Mouse (Mus musculus) midbrain, postnatal 0 days (tissue): ENCODE data around the gene Hmga1b. TPM values are rescaled to one million over a fixed set of nuclear protein-coding genes. Genes with fewer than 3 reads are reported as not detected.

Experiments
- ATAC-seq: fragments of 200-750 bp; cut with Nextera tagmentation; 2 replicates; pipeline ENCODE4 v1.8.0; 2017; ENCODE audit warnings: moderate number of reproducible peaks, mild to moderate bottlenecking, moderate TSS enrichment, moderate library complexity; ENCODE audit not compliant: low FRiP score
- DNase-seq: peaks from one replicate; pipeline ENCODE4 v3.0.0-alpha.2; 2015; ENCODE audit warnings: low spot score
- H3K27ac ChIP-seq: fragments of 300-500 bp; sonication (generic); 2 replicates; pipeline ENCODE4 v1.5.1; 2014; ENCODE audit warnings: low read depth, mild to moderate bottlenecking, low read length, mixed read lengths
- H3K27me3 ChIP-seq: fragments of 300-500 bp; sonication (generic); 2 replicates; pipeline ENCODE4 v1.6.1; 2014; ENCODE audit warnings: low read length, control low read depth, mixed read lengths; ENCODE audit not compliant: insufficient read depth
- H3K36me3 ChIP-seq: fragments of 300-500 bp; sonication (generic); 2 replicates; pipeline ENCODE4 v1.6.1; 2014; ENCODE audit warnings: low read length, control low read depth, mixed read lengths; ENCODE audit not compliant: insufficient read depth
- H3K4me1 ChIP-seq: fragments of 300-500 bp; sonication (generic); 2 replicates; pipeline ENCODE4 v1.6.1; 2014; ENCODE audit warnings: mild to moderate bottlenecking, control low read depth, antibody characterized with exemption, low read length, mixed read lengths; ENCODE audit not compliant: insufficient read depth
- H3K4me2 ChIP-seq: fragments of 300-500 bp; sonication (generic); 2 replicates; pipeline ENCODE4 v1.6.1; 2014; ENCODE audit warnings: low read depth, mild to moderate bottlenecking, low read length, mixed read lengths; ENCODE audit not compliant: poor library complexity, severe bottlenecking
- H3K4me3 ChIP-seq: fragments of 300-500 bp; sonication (generic); 2 replicates; pipeline ENCODE4 v1.5.1; 2014; ENCODE audit warnings: low read depth, mild to moderate bottlenecking, low read length, moderate library complexity
- H3K9ac ChIP-seq: fragments of 300-500 bp; sonication (generic); replicated peaks from 2 replicates; pipeline ENCODE4 v1.6.1; 2014; ENCODE audit warnings: mild to moderate bottlenecking, low read length, moderate library complexity, mixed read lengths; ENCODE audit not compliant: poor library complexity, severe bottlenecking
- H3K9me3 ChIP-seq: fragments of 300-500 bp; sonication (generic); 2 replicates; pipeline ENCODE4 v1.6.1; 2016; ENCODE audit warnings: low read length, control low read depth
- CTCF ChIP-seq: IDR thresholded peaks from 2 replicates; pipeline ENCODE4 v1.5.1; 2016; ENCODE audit warnings: antibody characterized with exemption, mild to moderate bottlenecking
- WGBS: fragments of 180-500 bp; shearing (Covaris S2); extraction: QIAGEN DNeasy Blood & Tissue Kit; methylation state at CpG from one replicate; pipeline ENCODE4 v1.1.7; 2014; 5-methylcytosine and 5-hydroxymethylcytosine counted together
- polyA plus RNA-seq: library from polyadenylated mRNA; unstranded; fragments of >200 nt; fragmentation: Nextera tagmentation; extraction: Ambion mirVana; gene quantifications from 2 replicates; pipeline ENCODE4 v1.2.1, GENCODE M21; 2015
- total RNA-seq: library from RNA; depleted of rRNA; stranded (reverse); fragments of >200 nt; gene quantifications from 2 replicates; pipeline ENCODE4 v1.2.3, GENCODE M21; 2014; rRNA removed

The Hmga1b gene
- total and polyA plus RNA-seq, 2 experiments from 2014 or later = 0.93 to 2.7 TPM

DNA sequence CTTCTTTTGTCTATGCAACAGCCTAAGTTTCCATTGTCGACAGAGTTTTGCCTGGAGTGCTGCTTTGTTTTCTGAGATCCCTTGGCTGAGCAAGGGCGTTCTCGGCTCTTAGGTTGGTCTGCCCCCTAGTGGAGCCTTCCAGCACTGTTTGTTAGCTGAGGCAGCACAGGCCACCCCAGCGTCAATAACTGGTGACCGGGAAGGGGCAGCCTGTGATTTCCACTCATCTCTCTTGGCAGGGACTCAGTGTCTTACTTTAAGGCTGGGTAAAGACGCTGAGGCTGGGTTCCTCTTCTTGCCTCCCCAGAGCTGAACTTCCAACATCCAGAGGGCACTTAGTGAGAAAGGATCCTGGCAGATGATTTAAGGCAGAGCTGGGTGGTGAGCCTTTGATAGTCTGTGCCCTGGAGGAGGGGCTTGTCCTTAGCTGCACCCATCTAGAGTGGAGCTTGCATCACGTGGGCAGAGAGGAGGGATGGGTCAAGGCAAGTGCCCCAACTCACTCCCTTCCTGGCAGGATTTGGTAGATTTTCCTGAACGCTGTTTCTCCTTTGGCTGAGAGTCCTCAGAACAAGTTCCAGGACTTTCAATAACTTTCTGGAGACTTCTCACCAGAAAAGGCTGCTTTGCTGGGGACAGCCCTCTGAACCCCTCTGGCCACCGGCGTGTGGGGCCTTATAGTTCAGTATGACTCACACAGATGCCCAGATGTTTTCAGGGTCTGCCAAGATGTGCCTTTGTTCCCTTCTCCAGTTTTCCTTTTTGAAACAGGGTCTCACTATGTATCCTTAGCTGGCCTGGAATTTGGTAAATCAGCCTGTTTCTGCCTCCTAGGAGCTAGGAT is 37.7 kb downstream of the Hmga1b start:
- ATAC-seq (0 out of 2 replicates have a peak, but pooled peaks have one; percentile 46), DNase-seq (peak; percentile 90)
- Histone ChIP-seq H3K36me3 (peaks cover 2% of the 10 kb centered on the region; the same call in 1 of the 2 replicates), H3K27ac (peak overlapping the region; percentile 1; the same call in 1 of the 2 replicates), H3K9me3 (no peaks in the 10 kb centered on the region), H3K4me3 (no peak overlapping the region), H3K27me3 (no peaks in the 10 kb centered on the region), H3K9ac (no peak overlapping the region), H3K4me1 (peaks cover 4% of the 10 kb centered on the region), H3K4me2 (no peak overlapping the region)
- TF ChIP-seq CTCF = peak; percentile 92
- WGBS = 13% methylated on average over 10 of the region's 10 CpGs

DNA sequence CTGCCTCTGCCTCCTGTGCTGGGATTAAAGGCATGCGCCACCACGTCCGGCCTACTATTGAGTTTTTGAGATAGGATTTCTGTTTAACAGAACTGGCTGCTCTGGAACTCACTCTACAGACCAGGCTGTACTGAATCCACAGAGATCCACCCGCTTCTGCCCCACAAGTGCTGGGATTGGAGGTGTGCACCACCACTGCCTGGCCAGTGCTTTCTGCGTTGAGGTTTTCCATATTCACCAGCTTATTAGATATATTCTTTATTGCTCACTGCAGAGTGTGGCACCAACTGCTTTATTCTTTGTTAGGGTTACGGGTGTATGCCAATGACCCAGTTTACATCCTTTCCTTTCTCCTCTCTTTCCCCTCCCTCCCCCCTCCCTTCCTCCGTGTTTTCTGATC is 41.7 kb downstream of the Hmga1b start:
- 79% methylated on average over 7 of the region's 7 CpGs for WGBS
- no peak for ATAC-seq
- Histone ChIP-seq H3K9ac (no peak overlapping the region), H3K27me3 (no peaks in the 10 kb centered on the region), H3K36me3 (peaks cover 41% of the 10 kb centered on the region), H3K4me2 (no peak overlapping the region), H3K4me1 (no peaks in the 10 kb centered on the region), H3K4me3 (no peak overlapping the region), H3K27ac (no peak overlapping the region), H3K9me3 (no peaks in the 10 kb centered on the region)
- no peak for DNase-seq
- TF ChIP-seq CTCF = no peak

DNA sequence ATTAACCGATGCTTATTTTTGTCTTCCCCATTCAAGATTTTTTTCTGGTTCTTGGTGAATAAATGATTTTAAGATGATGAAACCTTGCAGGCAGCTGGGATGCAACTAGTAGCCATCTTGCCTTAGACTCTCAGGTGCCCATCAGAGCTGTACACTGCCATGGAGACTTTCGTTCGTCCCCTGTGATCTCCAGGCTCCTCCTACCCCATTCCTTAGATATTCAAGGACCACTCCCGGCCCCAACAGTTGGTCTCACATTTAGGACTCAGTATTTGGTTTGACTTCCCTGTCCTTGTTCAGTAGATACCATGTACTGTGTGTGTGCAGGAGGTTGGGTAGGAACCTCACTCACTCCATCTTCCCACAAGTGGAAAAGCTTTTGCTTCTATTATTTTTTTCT is 42.2 kb downstream of the Hmga1b start:
- WGBS = 72% methylated on average over 4 of the region's 4 CpGs
- no peak for ATAC-seq
- Histone ChIP-seq H3K9ac (no peak overlapping the region), H3K4me2 (no peak overlapping the region), H3K27me3 (no peaks in the 10 kb centered on the region), H3K9me3 (no peaks in the 10 kb centered on the region), H3K4me1 (no peaks in the 10 kb centered on the region), H3K27ac (no peak overlapping the region), H3K36me3 (peaks cover 46% of the 10 kb centered on the region), H3K4me3 (no peak overlapping the region)
- TF ChIP-seq CTCF = no peak
- no peak for DNase-seq

DNA sequence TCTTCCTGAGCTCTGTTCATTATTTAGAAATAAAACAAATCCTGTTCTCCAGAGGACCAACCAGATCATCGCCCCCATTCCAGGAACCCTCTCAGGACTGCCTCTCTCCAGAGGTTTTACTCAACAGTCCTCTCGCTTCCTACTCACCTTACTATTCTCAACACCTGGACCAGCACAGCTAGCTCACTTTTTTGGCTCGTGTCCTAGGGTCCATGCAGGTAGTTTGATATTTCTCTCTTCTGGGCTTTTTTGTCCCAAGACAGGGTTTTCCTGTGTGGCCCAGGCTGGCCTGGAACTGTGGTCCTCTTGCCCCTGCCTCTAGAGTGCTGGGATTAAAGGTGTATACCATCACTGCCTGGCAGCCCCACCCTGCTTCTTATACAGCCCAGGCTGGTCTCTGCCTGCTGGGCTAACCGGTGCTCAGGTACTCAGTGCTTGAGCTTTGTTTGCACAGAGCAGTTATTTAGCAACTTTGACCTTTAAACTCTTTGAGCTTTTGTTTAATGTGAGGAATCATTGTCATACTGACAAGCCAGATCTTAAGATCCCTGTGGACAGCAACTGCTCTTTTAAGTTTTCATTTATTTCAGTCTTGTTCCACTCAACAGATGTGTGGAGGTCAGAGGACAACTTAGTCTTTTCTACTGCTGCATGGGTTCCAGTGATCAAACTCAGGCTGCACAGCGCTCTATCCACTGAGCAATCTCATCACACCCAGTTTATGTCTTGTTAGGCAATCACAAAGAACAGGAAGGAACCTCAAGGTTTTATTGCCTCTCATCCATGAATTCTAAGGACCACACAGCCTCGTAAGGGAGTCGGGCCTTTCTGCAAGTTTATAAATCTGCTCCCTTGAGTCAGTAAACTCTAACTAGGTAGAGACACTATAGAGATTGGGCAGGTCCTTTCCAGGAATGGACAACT is 43.0 kb downstream of the Hmga1b start:
- Histone ChIP-seq H3K4me1 (no peaks in the 10 kb centered on the region), H3K4me3 (no peak overlapping the region), H3K27ac (no peak overlapping the region), H3K9ac (no peak overlapping the region), H3K36me3 (peaks cover 54% of the 10 kb centered on the region), H3K4me2 (no peak overlapping the region), H3K27me3 (no peaks in the 10 kb centered on the region), H3K9me3 (no peaks in the 10 kb centered on the region)
- no peak for ATAC-seq
- DNase-seq = no peak
- 93% methylated on average over 7 of the region's 7 CpGs for WGBS
- no peak for TF ChIP-seq CTCF

DNA sequence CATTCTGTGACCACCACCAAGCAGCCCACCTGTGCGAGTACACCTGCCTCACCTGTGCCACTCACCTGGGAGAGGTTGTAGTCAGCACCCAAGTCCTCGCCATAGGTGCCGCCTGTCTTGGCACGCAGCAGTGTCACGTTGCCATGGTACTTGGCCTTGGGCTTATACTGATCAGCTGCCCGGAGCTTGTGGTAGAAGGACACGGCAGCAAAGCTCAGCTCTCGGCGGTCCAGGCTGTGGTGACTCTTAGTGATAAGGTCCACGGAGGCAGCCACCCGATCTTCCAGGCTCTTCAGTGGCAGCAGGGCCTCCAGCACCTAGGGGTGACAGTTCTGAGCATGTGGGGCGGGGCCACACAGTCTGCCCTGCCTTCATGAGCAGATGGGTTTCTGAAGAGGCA is 45.4 kb downstream of the Hmga1b start:
- no peak for DNase-seq
- no peaks in the 10 kb centered on the region for H3K9me3 ChIP-seq
- H3K27me3 ChIP-seq = no peaks in the 10 kb centered on the region
- no peak overlapping the region for H3K4me2 ChIP-seq
- no peak for TF ChIP-seq CTCF
- peaks cover 78% of the 10 kb centered on the region for H3K36me3 ChIP-seq
- H3K4me1 ChIP-seq = no peaks in the 10 kb centered on the region
- no peak overlapping the region for H3K9ac ChIP-seq
- 96% methylated on average over 12 of the region's 12 CpGs for WGBS
- H3K4me3 ChIP-seq = no peak overlapping the region
- H3K27ac ChIP-seq = no peak overlapping the region
- no peak for ATAC-seq

DNA sequence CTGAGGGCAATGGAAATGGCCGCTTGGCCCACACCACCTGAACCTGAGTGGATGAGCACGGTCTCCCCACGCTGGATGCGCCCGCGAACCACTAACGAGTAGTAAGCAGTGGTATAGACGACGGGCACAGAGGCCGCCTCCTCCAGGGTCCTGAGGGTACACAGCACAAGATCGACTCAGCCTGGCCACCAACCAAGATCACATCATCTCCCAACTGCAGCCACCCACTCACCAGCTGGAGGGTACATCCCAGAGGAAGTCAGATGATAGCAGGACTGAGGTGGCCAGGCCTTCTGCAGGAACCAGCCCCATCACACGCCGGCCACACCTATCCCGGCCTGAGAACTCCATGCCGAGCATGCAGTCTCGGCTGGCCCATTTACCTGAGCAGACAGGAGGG is 49.5 kb downstream of the Hmga1b start:
- no peak for DNase-seq
- H3K27me3 ChIP-seq = no peaks in the 10 kb centered on the region
- TF ChIP-seq CTCF = no peak
- H3K27ac ChIP-seq = no peak overlapping the region
- no peak for ATAC-seq
- no peaks in the 10 kb centered on the region for H3K4me1 ChIP-seq
- no peak overlapping the region for H3K9ac ChIP-seq
- no peaks in the 10 kb centered on the region for H3K9me3 ChIP-seq
- 94% methylated on average over 16 of the region's 16 CpGs for WGBS
- no peak overlapping the region for H3K4me3 ChIP-seq
- no peak overlapping the region for H3K4me2 ChIP-seq
- H3K36me3 ChIP-seq = peaks cover 100% of the 10 kb centered on the region

Other genes with a start within 250 kb of the Hmga1b start
- 0.60 TPM in 1 of 2 replicates, not detected in the other for gene Gcgr, start 232.1 kb upstream of the Hmga1b start, total RNA-seq
- 0.17 and 0.21 TPM in 2 replicates for gene Gcgr, start 232.1 kb upstream of the Hmga1b start, polyA plus RNA-seq
- gene Mcrip1, start 213.1 kb upstream of the Hmga1b start, total RNA-seq = 132 and 138 TPM in 2 replicates
- gene Mcrip1, start 213.1 kb upstream of the Hmga1b start, polyA plus RNA-seq = 243 and 270 TPM in 2 replicates
- not detected in 2 replicates for gene Ppp1r27, start 211.7 kb upstream of the Hmga1b start, total RNA-seq
- not detected in 2 replicates for gene Ppp1r27, start 211.7 kb upstream of the Hmga1b start, polyA plus RNA-seq
- 161 and 165 TPM in 2 replicates for gene P4hb, start 189.5 kb upstream of the Hmga1b start, total RNA-seq
- gene P4hb, start 189.5 kb upstream of the Hmga1b start, polyA plus RNA-seq = 191 and 209 TPM in 2 replicates
- gene Arhgdia, start 181.2 kb upstream of the Hmga1b start, total RNA-seq = 233 and 286 TPM in 2 replicates
- 390 and 417 TPM in 2 replicates for gene Arhgdia, start 181.2 kb upstream of the Hmga1b start, polyA plus RNA-seq
- 70.8 and 86.9 TPM in 2 replicates for gene Alyref, start 164.4 kb upstream of the Hmga1b start, total RNA-seq
- 130 and 145 TPM in 2 replicates for gene Alyref, start 164.4 kb upstream of the Hmga1b start, polyA plus RNA-seq
- 41.1 and 58.4 TPM in 2 replicates for gene Anapc11, start 164.4 kb upstream of the Hmga1b start, total RNA-seq
- 193 and 203 TPM in 2 replicates for gene Anapc11, start 164.4 kb upstream of the Hmga1b start, polyA plus RNA-seq
- gene Npb, start 154.3 kb upstream of the Hmga1b start, total RNA-seq = not detected in 2 replicates
- 1.3 TPM in 2 replicates for gene Npb, start 154.3 kb upstream of the Hmga1b start, polyA plus RNA-seq
- gene Pcyt2, start 144.9 kb upstream of the Hmga1b start, total RNA-seq = 130 and 137 TPM in 2 replicates
- 129 and 143 TPM in 2 replicates for gene Pcyt2, start 144.9 kb upstream of the Hmga1b start, polyA plus RNA-seq
- 31.3 and 39.7 TPM in 2 replicates for gene Sirt7, start 137.6 kb upstream of the Hmga1b start, total RNA-seq
- gene Sirt7, start 137.6 kb upstream of the Hmga1b start, polyA plus RNA-seq = 34.7 and 36.0 TPM in 2 replicates
- gene Mafg, start 129.2 kb upstream of the Hmga1b start, total RNA-seq = 42.1 and 46.5 TPM in 2 replicates
- 40.8 and 41.7 TPM in 2 replicates for gene Mafg, start 129.2 kb upstream of the Hmga1b start, polyA plus RNA-seq
- gene Pycr1, start 119.0 kb upstream of the Hmga1b start, total RNA-seq = 8.6 and 10.8 TPM in 2 replicates
- gene Pycr1, start 119.0 kb upstream of the Hmga1b start, polyA plus RNA-seq = 10.4 and 11.7 TPM in 2 replicates
- 1.5 and 1.6 TPM in 2 replicates for gene Myadml2, start 114.6 kb upstream of the Hmga1b start, total RNA-seq
- 1.4 and 1.7 TPM in 2 replicates for gene Myadml2, start 114.6 kb upstream of the Hmga1b start, polyA plus RNA-seq
- gene Notum, start 101.6 kb upstream of the Hmga1b start, total RNA-seq = 5.5 and 10.5 TPM in 2 replicates
- gene Notum, start 101.6 kb upstream of the Hmga1b start, polyA plus RNA-seq = 3.1 and 3.6 TPM in 2 replicates
- 106 and 113 TPM in 2 replicates for gene Aspscr1, start 89.8 kb upstream of the Hmga1b start, total RNA-seq
- gene Aspscr1, start 89.8 kb upstream of the Hmga1b start, polyA plus RNA-seq = 143 and 153 TPM in 2 replicates
- 70.8 and 76.0 TPM in 2 replicates for gene Cenpx, start 49.1 kb upstream of the Hmga1b start, total RNA-seq
- gene Cenpx, start 49.1 kb upstream of the Hmga1b start, polyA plus RNA-seq = 94.5 and 94.6 TPM in 2 replicates
- 44.8 and 47.8 TPM in 2 replicates for gene Lrrc45, start 48.9 kb upstream of the Hmga1b start, total RNA-seq
- 46.8 and 51.0 TPM in 2 replicates for gene Lrrc45, start 48.9 kb upstream of the Hmga1b start, polyA plus RNA-seq
- gene Rac3, start 41.3 kb upstream of the Hmga1b start, total RNA-seq = 766 and 788 TPM in 2 replicates
- gene Rac3, start 41.3 kb upstream of the Hmga1b start, polyA plus RNA-seq = 808 and 853 TPM in 2 replicates
- 6.9 and 11.2 TPM in 2 replicates for gene Dcxr, start 35.5 kb upstream of the Hmga1b start, total RNA-seq
- 9.9 and 12.3 TPM in 2 replicates for gene Dcxr, start 35.5 kb upstream of the Hmga1b start, polyA plus RNA-seq
- 3.6 and 5.2 TPM in 2 replicates for gene Cbr2, start 30.7 kb upstream of the Hmga1b start, total RNA-seq
- gene Cbr2, start 30.7 kb upstream of the Hmga1b start, polyA plus RNA-seq = 4.0 and 4.4 TPM in 2 replicates
- 86.5 and 106 TPM in 2 replicates for gene Rfng, start 21.4 kb downstream of the Hmga1b start, total RNA-seq
- gene Rfng, start 21.4 kb downstream of the Hmga1b start, polyA plus RNA-seq = 130 and 138 TPM in 2 replicates
- gene Gps1, start 21.5 kb downstream of the Hmga1b start, total RNA-seq = 252 and 262 TPM in 2 replicates
- gene Gps1, start 21.5 kb downstream of the Hmga1b start, polyA plus RNA-seq = 233 and 253 TPM in 2 replicates
- gene Dus1l, start 33.6 kb downstream of the Hmga1b start, total RNA-seq = 46.4 and 52.3 TPM in 2 replicates
- gene Dus1l, start 33.6 kb downstream of the Hmga1b start, polyA plus RNA-seq = 38.4 and 41.6 TPM in 2 replicates
- 469 and 488 TPM in 2 replicates for gene Fasn, start 61.8 kb downstream of the Hmga1b start, total RNA-seq
- 76.0 and 85.4 TPM in 2 replicates for gene Fasn, start 61.8 kb downstream of the Hmga1b start, polyA plus RNA-seq
- gene Ccdc57, start 170.1 kb downstream of the Hmga1b start, total RNA-seq = 6.2 and 7.2 TPM in 2 replicates
- 6.8 and 7.8 TPM in 2 replicates for gene Ccdc57, start 170.1 kb downstream of the Hmga1b start, polyA plus RNA-seq
- 14.6 and 20.2 TPM in 2 replicates for gene Slc16a3, start 185.7 kb downstream of the Hmga1b start, total RNA-seq
- gene Slc16a3, start 185.7 kb downstream of the Hmga1b start, polyA plus RNA-seq = 3.2 and 4.1 TPM in 2 replicates
- 116 and 122 TPM in 2 replicates for gene Csnk1d, start 228.5 kb downstream of the Hmga1b start, total RNA-seq
- gene Csnk1d, start 228.5 kb downstream of the Hmga1b start, polyA plus RNA-seq = 115 TPM in 2 replicates